Mouse (Mus musculus) E14TG2a.4 (cell line): ENCODE data around the gene Comt.

Source experiments
- CTCF ChIP-seq: conservative IDR thresholded peaks from 2 replicates; pipeline ENCODE4 v1.5.1; 2014; ENCODE audit warnings: low read length
- NANOG ChIP-seq: IDR thresholded peaks from 2 replicates; pipeline ENCODE4 v1.6.1; 2014; ENCODE audit warnings: borderline replicate concordance, low read length, mixed read lengths
- POU5F1 ChIP-seq: IDR thresholded peaks from 2 replicates; pipeline ENCODE4 v1.6.1; 2014; ENCODE audit warnings: low read length, borderline replicate concordance

DNA sequence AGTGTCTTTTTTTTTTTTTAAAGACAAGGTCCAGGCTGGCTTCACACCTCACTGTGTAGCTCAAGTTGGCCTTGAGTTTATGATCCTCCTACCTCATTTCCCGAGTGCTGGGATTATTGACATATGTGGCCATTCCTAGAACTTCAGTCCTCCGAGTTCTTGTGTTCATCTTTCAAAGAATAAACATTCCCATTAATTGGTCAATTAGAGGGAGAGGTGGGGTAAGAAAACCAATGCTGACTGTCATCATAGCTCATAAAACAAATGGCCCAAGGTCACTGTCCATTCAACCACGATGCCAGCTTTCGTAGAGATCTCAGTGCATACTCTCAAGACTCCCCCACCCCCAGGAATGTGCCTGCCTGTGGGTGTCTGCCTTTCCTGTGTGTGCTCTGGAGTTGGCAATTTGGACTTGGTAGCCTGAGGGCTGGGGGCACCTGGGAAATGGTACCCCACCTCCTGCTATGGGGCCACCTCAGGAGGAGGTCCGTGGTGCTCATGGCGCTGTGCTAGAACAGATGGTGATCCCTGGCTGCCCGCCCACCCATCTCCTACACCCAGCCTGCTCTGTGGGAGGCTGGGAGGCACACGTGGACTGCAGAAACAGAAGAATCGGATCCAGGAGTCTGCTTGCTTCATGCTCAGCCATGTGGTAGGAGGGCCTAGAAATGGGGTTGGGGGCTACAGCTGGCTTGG lies 25.0 kb upstream of the Comt start:
- TF ChIP-seq CTCF (no peak), POU5F1 (no peak), NANOG (no peak)
